Mouse (Mus musculus) heart, postnatal 10 days (tissue): ENCODE results near the gene Atxn1. TPM values are rescaled to one million over a fixed set of nuclear protein-coding genes. Genes with fewer than 3 reads are reported as not detected.
A peak's percentile ranks its signal among the peaks of the same experiment; 100 is the strongest.

ENCODE experiments used
- DNase-seq, 2 experiments: peaks; one replicate each; pipeline ENCODE4 v3.0.0; 2021
- intact Hi-C: fragments of 180-260 bp; cut with DNase I; formaldehyde crosslinking; loops from one replicate; pipeline ENCODE4 v1.15.1; 2025
- total RNA-seq, 2 experiments: library from RNA; stranded (reverse); gene quantifications; 2 replicates each; pipeline ENCODE4 v1.2.3; 2021

The Atxn1 gene
- total RNA-seq, 2 experiments from 2014 or later: 40.6 to 49.1 TPM

DNA sequence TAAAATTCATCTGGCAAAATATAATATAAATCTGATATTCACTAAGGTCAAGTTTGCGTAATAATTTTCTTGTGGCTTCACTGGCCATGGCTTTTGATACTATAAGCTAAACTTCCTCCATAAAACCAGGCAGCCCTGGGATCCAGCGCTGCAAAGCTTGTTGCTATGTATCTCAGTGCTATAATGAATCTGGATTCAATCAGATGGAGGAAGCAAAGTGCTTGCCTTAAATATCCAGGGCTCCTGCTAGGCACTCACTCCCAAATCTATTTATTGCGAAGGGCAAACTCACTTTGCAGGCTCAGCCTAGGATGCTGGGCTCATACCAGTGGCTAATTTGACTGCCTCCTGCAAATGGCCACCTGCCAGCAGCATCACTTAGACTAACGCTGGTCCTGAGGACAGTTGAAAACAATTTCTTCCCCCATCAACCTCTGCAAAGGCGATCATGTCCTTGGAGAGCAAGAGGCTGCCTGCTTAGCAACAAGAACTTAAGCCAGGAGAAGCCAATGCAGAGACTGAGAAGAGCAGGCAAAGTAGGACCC lies 122.2 kb downstream of the Atxn1 start:
- DNase-seq: no peak
- intact Hi-C loops: no loop called here

DNA sequence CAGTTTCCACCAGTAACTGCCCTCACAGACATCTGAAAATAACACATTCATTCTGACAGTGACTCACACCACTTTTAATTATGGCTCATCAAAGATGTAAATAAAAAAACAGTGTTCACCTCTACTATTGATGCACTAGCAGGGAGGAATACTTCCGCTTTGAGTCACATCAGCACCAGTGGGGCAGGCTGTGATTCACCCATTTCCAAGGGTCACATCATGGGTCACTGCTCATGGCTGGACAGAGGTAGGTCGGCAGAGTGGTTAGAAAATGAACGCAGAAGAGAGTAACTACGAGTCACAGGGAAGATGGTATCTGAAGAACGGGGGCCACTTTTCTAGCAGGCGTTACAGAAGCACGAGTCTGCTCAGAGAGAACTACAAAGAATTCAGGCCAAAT lies 124.9 kb downstream of the Atxn1 start:
- intact Hi-C loops: no loop called here
- no peak for DNase-seq

DNA sequence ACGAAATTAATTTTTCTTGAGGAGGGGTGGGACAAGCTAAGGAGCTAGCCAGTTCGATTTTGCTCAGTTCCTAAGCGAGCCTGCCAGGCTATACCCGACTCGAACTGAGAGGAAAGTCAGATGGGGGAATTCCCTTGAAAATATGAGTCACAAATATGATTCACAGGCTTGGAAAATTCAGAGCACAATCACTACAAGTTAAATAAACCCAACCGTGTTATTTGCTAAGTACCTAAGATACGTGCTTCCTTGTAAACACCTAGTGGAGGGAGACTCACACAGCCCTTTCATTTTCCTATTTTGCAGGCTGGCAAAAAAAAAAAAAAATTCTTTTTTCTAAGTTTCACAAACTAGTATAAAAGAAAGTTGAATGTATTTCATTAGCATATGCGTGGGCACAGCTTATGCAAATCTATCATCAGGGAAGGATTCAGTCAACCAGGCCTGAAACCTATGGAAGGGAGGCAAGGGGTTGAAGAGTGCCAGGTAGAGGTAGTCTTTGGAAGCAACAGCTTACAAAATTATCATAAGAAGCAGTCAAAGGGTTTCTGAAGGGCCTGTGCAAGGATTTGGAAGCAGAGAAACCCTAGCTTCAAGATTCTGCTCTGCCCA lies 127.1 kb downstream of the Atxn1 start:
- intact Hi-C loops: no loop called here
- no peak for DNase-seq

DNA sequence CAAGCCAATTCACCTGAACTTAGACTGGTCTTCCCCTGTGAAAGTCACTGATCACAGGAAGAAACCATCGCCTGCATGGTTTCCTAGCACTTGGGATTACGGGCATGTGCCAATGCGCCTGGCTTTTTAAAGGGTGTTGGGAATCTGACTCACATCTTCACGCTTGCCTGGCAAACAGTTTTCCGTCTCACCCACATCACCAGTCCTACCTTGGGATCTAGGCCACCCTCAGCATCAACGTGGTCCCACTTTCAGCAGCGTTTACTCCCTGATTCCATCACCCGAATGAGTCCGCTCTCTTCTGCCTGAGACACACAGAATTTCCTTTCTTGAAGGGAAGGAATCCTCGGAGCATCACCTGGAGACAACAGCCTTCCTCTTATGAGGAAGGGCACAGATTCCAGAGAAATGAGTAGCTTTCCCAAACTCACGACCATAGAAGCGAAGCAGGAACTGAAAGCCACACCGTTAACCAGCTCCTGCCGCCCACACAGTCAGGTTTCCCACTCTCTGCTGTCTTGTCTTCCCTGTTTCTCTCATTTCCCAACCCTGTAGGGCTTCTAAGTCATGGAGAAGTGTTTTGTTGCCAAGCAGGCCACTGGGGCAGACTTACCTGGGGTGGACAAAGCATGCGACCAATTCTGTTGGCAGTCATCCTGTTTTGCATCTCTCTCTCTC lies 128.3 kb downstream of the Atxn1 start:
- DNase-seq: no peak
- intact Hi-C loops: no loop called here

DNA sequence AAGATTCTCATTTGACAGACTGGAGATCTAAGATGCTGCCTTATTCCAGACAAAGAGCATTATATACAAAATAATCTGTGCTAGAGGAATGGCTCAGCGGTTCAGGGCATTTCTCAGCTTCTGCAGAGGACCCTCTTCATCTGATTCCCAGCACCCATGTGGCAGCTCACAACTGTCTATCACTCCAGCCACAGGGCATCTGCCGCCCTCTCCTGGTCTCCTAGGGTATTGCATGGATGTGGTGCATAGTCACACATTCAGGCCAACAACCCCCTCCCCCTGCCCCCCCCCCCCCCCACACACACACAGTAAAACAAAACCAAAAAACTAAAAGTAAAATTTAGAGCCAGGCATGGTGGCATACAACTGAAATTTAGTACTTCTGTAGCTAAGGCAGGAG lies 130.5 kb downstream of the Atxn1 start:
- no peak for DNase-seq
- intact Hi-C loops: no loop called here

DNA sequence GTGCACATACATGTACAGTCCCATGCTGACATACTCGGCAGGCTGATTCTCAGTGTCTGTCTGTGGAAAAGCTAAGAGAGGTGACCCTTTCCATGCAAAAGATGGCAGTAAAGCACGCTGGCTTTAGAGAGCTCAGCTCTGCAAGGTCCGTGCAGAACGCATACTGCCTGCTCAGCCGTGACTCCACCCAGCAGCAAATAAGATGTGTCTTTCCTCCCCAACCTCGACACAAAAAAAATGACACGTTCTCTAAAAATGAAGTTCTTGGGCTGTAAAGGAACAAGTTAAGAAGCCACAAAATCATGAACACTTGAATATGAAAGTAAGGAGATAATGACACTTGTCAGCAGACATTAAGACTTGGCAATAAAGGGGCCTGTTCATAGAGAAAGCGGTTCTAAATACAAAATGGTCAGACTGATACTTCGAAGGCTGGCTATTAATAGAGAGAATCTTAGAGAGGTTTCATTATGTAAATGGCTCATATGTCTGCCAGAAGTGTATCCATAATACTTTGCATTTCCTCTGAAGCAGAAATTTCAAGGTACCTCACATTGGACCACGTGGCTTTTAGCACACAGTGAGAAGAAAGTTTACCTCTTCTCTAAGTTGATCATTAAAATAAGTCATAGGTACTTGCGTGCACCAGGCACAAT lies 132.0 kb downstream of the Atxn1 start:
- intact Hi-C loops: no loop called here
- no peak for DNase-seq

DNA sequence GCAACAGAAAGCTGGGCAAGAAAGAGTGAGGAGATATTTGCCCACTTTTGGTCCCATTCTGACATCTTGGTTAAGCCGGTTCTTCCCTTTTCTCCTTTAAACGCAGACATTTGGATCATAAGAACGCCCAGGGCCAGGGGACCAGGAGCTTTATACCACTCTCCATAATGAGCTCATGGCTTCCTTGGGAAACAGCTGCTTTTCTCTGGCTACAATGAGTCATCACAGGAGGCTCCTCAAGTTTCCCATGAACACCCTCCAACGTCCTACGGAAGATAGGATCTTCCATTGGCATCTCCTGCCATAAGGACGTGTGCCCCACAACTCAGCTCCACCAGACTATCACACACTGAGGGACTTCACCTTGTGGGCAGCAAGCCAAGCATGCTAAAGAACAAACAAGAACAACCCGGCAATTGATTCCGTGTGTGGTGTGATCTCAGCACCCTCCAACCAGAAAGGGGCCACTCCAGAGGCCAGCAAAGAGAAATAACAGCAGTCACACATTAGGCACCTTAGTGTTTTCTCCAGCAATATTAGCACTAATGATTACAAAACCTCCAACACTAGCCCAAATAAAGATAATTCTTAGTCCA lies 135.4 kb downstream of the Atxn1 start:
- peak; percentile 33 to 47 for DNase-seq
- intact Hi-C loops: loop anchor here (5.0 kb wide), 2 partner anchors 62 to 133 kb away; no protein-coding TSS in a partner anchor

DNA sequence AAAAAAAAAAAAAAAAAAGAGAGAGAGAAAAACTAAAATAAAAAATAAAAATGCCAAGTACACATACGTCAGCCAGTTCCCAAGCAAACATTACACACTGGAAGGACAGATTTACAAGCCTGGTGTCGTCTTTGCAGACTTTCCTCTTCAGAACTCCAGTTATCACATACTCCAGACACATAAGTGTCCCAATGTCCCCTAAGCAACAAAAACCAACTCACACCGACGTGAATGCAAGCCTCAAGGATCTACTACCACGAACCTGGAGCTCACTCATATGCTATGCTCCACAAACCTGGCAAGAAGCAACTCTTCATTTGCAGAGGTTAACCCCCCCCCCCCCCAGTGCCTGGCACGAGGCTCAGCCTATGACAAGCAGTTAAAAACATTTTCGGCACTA lies 136.8 kb downstream of the Atxn1 start:
- no peak for DNase-seq
- intact Hi-C loops: loop anchor here (5.0 kb wide), 2 partner anchors 61 to 134 kb away; no protein-coding TSS in a partner anchor

DNA sequence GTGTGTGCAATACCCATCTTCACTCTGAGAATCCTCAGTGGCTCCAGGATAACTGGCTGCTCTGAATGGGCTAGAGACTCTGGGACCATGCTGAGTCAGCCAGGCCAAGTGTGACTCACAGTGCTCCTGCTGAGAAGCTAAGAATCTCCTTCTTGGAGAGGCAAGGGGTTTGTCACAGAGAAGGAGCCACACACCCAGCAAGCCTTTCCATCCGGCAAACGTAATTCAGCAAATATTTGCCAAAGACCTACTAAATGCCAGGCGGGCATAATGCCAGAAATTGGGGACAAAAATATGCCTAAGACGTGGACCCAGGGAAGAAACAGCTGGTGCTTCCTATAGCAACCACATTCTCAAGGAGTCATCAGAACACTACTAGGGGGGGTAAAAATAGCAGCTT lies 137.2 kb downstream of the Atxn1 start:
- intact Hi-C loops: loop anchor here (5.0 kb wide), 2 partner anchors 60 to 135 kb away; no protein-coding TSS in a partner anchor
- DNase-seq: peak; percentile 53

DNA sequence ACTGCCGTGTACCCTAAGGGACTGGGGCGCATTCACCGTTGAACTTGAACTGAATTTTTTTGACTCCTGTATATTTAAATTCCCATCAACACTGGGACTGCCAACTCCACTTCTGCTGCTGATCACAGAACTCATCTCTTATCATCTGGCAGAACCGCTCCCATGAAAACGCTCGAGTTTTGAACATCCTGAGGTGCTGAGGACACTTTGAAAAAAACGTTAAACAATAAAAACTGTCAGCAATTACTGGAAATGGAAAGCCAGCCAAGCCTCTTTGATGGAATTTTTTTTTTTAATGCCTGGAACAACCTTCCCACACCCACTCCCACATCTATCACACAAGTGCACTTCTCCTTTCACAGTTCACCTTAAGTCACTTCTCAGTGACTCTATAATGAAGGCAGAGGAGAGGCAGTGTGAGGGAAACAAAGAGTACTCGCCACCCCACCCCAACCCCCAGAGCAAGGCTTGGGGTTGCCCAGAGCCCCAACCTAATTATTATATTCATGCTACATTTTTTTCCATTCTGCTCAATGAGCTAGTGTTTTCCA lies 137.7 kb downstream of the Atxn1 start:
- intact Hi-C loops: loop anchor here (5.0 kb wide), 2 partner anchors 60 to 135 kb away; no protein-coding TSS in a partner anchor
- no peak for DNase-seq

DNA sequence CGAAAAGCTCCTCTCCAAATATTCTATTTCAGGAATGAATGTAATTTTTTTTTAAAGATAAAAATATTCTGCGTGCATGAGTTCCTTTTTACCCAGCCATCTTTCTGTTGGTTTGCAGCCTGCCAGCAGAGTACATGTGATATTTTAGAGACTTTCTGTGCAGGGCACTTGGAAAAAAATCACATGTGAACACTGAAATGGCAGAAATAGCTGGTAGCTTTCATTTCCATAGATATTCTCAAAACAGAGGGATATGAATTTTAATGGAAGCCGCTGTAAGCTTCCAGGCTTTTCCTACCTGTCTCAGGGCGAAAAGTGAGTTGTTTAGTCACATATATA lies 142.3 kb downstream of the Atxn1 start:
- intact Hi-C loops: no loop called here
- DNase-seq: no peak

DNA sequence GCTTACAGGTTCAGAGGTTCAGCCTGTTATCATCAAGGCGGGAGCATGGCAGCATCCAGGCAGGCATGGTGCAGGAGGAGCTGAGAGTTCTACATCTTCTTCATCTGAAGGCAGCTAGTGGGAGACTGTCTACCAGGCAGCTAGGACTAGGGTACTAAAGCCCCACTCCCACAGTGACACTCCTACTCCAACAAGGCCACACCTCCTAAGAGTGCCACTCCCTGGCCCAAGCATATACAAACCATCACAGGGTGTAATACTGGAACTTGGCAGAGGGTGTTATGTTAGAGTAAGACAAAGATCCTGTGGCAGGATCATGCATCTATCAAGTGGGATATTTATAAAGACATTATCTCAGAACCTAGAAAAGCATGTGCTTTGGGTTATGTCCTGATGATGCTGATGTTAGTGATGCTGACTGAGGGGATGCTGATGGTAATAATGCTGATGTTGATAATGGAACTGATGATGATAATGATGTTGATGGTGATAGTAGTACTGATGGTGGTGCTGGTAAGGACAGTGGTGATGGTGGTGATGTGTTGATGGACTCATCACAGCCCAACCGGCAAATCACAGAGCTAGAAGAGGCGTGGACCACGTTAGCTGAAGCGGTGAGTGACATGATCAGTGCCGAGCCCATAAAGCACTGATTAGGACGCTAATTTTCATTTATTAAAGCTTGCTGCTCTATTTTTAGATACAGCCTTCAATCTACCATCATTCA lies 142.9 kb downstream of the Atxn1 start:
- intact Hi-C loops: no loop called here
- no peak for DNase-seq

DNA sequence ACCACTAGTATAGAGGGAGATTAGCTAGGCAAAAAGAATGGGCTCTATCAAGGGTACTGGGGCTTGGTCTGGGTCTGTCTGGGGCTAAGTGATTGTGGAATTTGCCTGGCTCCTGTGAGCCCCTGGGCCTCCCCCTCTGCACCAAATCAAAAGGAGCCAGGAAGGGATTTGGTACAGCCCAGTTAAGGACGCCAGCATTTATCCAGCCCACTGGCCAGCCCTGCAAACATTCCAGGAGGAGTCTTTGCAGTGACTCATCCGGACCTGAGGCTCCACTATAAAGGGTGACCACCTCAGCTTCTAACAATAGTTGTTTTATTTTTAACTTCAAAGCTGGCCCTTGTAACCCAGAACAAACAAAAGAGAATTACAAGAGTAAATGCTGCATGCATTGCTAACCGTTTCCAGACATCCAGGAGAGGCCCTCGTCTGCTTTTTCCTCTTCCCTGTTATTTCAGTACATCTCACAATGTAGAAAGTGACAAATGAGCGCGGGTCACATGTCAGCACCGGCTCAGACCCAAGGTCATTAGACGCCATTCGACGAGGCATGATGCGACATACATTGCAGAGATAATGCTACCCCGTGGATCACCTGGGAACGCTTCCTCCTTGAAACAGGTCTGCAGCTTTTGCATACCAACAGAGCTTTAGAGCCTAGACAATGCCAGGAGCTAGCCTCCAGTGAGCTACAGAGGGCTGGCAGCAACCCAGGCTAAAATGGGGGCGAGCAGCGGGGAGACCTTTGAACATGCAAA lies 144.2 kb downstream of the Atxn1 start:
- intact Hi-C loops: no loop called here
- peak; percentile 60 to 72 for DNase-seq

DNA sequence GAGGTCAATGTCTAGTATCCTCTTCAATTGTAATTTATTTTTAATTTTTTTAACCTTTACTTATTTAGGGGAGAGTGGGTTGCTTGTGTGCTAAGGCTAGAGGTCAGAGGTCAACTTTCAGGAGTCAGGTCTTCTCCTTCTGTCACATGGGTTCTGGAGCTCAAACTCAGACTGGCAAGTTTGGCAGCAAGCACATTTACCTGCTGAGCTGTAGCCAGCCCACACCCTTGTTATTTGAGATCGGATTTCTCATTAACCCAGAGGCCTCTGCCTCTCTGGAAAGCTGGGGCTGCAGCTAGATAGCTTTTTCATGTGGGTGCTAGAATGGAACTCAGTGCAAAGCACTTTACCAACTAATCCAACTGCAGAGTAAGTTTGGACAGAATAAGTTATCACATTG lies 148.1 kb downstream of the Atxn1 start:
- intact Hi-C loops: no loop called here
- DNase-seq: no peak

DNA sequence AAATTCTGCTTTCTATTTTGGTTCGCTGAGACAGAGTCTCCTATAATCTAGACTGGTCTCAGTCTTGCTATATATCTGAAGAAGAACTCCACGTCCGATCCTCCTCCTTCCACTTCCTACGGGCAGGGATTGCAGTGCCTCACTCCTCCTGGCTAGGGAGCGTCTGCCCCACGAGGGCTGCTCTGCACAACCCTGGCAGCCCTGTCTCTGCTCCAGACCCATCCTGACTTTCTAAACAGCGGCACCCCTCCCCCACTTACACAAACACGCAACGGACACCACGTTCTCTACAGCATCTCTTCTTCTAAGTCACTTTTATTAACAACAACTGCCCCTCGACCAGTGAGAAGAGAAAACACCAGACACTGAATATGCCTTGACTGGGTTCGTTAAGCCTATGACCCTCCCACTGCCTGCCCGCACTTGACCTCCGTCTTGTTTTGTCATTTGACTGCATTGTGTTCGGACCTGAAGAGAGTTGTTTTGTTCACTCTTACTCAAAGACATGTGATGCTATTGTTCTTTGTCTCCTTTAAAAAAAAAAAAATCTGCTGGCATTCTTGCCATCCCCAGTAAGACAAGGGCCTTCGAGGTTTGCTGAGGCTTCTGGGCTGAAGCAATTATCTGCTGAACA lies 154.9 kb downstream of the Atxn1 start:
- no peak for DNase-seq
- intact Hi-C loops: loop anchor here (5.0 kb wide), 1 partner anchor 152 kb away; no protein-coding TSS in a partner anchor

DNA sequence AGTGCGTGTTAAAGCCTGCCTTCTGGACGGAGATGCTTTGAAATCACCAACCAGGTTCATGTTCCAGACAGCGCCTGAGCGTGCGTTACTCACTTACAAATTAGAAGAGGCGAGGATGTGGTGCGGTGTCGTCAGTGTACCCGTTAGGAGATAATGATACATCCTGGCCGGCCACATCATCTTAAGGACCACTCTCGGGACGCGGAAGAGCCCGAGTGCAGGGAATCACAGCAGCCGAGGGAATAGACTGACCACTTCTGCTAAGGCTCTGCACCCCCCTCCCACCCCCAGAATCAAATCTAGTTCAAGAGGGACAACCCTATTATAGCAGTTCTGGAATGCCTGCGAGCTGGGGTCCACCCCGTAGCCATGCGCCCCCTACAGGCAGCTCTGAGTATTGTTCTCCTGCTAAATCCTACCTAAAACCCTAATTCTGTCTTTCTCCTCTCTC lies 157.2 kb downstream of the Atxn1 start:
- intact Hi-C loops: no loop called here
- peak in 1 of 2 experiments; percentile 68 for DNase-seq

DNA sequence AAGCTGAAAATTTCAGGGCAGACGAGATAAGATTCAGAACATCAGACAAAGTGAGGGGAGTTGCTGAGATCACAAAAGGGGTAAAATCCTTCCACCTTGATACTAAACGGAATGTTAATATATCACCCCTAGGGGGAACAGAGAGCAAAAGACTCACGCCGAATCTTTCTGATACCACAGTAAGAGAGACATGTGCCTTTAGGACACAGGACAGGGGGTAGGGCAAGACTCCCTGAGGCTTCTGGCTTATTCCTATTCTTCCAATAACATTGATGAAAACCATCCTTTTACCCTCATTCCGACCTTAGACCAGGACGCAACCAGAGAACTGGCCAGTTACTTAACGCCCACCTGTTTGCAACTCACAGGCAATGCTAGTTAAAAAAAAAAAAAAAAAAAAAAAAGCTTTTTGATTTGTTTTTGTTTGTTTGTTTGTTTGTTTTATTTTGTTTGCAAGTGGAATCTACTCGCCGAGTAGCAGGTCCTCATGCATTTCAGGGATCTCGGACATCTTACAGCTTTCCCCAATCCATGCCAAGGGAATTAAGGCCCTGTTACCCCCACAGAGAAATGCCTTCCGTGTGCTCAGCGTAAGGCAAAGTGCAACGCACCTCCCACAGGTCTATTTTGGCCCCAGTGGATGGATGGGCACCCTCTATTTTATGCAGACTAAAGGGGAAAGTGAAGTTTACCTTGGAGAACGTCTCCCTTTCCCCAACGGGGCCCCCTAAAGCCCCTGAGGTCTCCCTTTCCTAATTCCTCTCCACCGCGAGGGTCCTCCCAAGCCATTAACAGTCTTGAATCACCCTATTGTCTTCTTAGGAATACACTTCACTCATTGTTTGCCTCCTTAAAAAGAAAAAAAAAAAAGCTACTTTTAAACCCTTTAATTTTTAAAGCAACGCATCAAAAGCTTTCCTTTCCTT lies 157.9 kb downstream of the Atxn1 start:
- intact Hi-C loops: no loop called here
- DNase-seq: no peak
